1 mouse cellular context compared by ENCODE assay signal in the genomic region with DNA sequence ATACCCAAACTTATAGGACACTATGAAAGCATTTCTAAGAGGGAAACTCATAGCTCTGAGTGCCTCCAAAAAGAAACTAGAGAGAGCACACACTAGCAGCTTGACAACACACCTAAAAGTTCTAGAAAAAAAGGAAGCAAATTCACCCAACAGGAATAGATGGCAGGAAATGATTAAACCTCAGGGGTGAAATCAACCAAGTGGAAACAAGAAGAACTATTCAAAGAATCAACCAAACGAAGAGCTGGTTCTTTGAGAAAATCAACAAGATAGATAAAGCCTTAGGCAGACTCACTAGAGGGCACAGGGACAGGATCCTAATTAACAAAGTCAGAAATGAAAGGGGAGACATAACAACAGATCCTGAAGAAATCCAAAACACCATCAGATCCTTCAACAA. TPM values are rescaled to one million over a fixed set of nuclear protein-coding genes. Genes with fewer than 3 reads are reported as not detected.
"Had no signal": no experiment of that assay in that cellular context is flagged by ENCODE, and none has a peak within 500 bp of the region (broad histone marks: within the 10 kb centered on the region; RNA-seq: fewer than 3 reads in every experiment).

No protein-coding gene starts in this region.

RNA-seq across cellular contexts. Expression of a gene that starts 36.1 kb away (rescaled TPM):
- polyA plus RNA-seq: neural tube, embryonic 14.5 days had no signal
